Mouse (Mus musculus): ENCODE data around the gene Sel1l. TPM values are rescaled to one million over a fixed set of nuclear protein-coding genes. Genes with fewer than 3 reads are reported as not detected.

Sel1l gene
- polyA plus RNA-seq, 1 experiment from 2014 or later = 66.2 TPM

- no peaks in the 10 kb centered on the region for H3K9me3 ChIP-seq (replicated peaks)
- H3K4me1 ChIP-seq (replicated peaks) = peaks cover 13% of the 10 kb centered on the region
- ATAC-seq (ENCODE audit: insufficient number of reproducible peaks, low FRiP score) = peak; percentile 40; the same call in 1 of the 2 replicates
- 64% methylated on average over 13 of the region's 13 CpGs for WGBS
- H3K36me3 ChIP-seq = no peaks in the 10 kb centered on the region
- no peak overlapping the region for H3K4me2 ChIP-seq
- peaks cover 16% of the 10 kb centered on the region for H3K27me3 ChIP-seq (replicated peaks)
- no peak overlapping the region for H3K9ac ChIP-seq
- H3K27ac ChIP-seq (ENCODE audit: poor library complexity, severe bottlenecking) = no peak overlapping the region
- no peak overlapping the region for H3K4me3 ChIP-seq
Measured at GRCm38 (mm10) chr12:91757854-91758562, 90.9 kb downstream of the Sel1l start.

- H3K9ac ChIP-seq = no peak overlapping the region
- no peaks in the 10 kb centered on the region for H3K9me3 ChIP-seq (replicated peaks)
- peaks cover 13% of the 10 kb centered on the region for H3K4me1 ChIP-seq (replicated peaks)
- H3K36me3 ChIP-seq = no peaks in the 10 kb centered on the region
- peak; percentile 63; the same call in 1 of the 2 replicates for ATAC-seq (ENCODE audit: insufficient number of reproducible peaks, low FRiP score)
- peaks cover 2% of the 10 kb centered on the region; the same call in 1 of the 2 replicates for H3K27me3 ChIP-seq (replicated peaks)
- H3K27ac ChIP-seq (ENCODE audit: poor library complexity, severe bottlenecking) = no peak overlapping the region
- H3K4me2 ChIP-seq = no peak overlapping the region
- WGBS = 29% methylated on average over 5 of the region's 5 CpGs
- H3K4me3 ChIP-seq = no peak overlapping the region
Measured at GRCm38 (mm10) chr12:91756562-91757166, 92.3 kb downstream of the Sel1l start.

Small RNA genes within 50 kb of the gene (microRNA-seq; reads per million reads assigned to microRNA genes)
- gene Gm22015 = not detected

Other genes with a start within 250 kb of the Sel1l start
- gene Ston2, start 60.8 kb downstream of the Sel1l start, polyA plus RNA-seq (2016; fragmentation: Nextera tagmentation; extraction: Ambion mirVana) = 4.9 and 7.1 TPM in 2 replicates

All from heart, embryonic 12.5 days (tissue).